Mouse (Mus musculus): ENCODE results near the gene Fkrp. TPM values are rescaled to one million over a fixed set of nuclear protein-coding genes. Genes with fewer than 3 reads are reported as not detected.

Gene Fkrp
- polyA plus RNA-seq, 1 experiment from 2014 or later: 31.1 TPM

DNA sequence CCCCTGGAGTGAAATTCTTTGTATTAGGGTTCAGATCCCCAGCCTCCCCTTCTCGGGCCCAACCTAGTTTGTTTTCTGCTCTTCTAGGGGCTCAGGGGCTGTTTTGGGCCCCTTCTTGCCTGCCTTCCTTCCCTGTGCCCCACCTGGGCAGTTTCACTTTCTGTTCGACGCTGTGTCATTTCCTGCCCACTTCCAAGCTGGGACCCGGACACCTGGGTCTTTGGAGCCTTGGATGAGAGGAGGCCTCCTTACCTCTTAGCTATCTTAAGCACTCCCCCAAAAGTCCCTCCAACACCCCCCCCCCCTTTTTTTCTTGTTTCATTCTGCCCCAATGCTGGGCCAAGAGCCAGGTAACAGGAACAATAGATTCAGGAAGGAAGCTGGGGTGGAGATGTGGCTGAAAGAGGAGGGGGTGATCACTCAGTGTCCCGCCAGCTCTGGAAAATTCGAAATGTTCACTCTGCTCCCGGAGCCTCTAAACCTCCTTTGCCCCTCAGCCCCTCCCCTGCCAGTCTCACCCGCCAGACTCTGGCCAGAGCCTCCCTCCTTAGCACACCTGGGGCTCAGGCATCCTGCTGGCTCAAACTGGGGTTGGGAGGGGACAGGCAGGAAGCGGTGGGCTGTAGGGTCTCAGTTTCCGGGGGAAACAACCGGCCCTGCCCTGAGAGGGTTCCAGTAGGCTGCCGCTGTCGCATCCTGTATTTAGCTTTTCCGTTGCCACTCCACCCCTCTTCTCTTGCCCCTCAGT, 28.7 kb upstream of the Fkrp start:
- H3K4me3 ChIP-seq (ENCODE audit: low read length): peak overlapping the region; percentile 59
- H3K9me3 ChIP-seq (ENCODE audit: control insufficient read depth, low read length): no peaks in the 10 kb centered on the region
- H3K4me1 ChIP-seq (ENCODE audit: control insufficient read depth, insufficient read depth, low read length): peaks cover 12% of the 10 kb centered on the region
- 27% methylated on average over 14 of the region's 14 CpGs for WGBS
- H3K36me3 ChIP-seq (ENCODE audit: control insufficient read depth, insufficient read depth, low read length): peaks cover 26% of the 10 kb centered on the region
- peak overlapping the region; percentile 84 for H3K4me2 ChIP-seq (replicated peaks; ENCODE audit: low read depth, low read length)
- ATAC-seq (ENCODE audit: low FRiP score, low TSS enrichment): peak; percentile 25; the same call in 1 of the 2 replicates
- peak overlapping the region; percentile 50 for H3K9ac ChIP-seq (ENCODE audit: low read depth, low read length)
- no peaks in the 10 kb centered on the region for H3K27me3 ChIP-seq (ENCODE audit: control insufficient read depth, insufficient read depth, low read length)
- peak overlapping the region; percentile 80 for H3K27ac ChIP-seq (ENCODE audit: low read depth, low read length)

GRCm38 (mm10) chr7:16844696-16845071, 28.2 kb upstream of the Fkrp start:
- Histone ChIP-seq H3K27me3 (ENCODE audit: control insufficient read depth, insufficient read depth, low read length) (no peaks in the 10 kb centered on the region), H3K4me1 (ENCODE audit: control insufficient read depth, insufficient read depth, low read length) (peaks cover 12% of the 10 kb centered on the region), H3K9ac (ENCODE audit: low read depth, low read length) (peak overlapping the region; percentile 34; the same call in 1 of the 2 replicates), H3K27ac (ENCODE audit: low read depth, low read length) (peak overlapping the region; percentile 80; the same call in 1 of the 2 replicates), H3K36me3 (ENCODE audit: control insufficient read depth, insufficient read depth, low read length) (peaks cover 26% of the 10 kb centered on the region), H3K4me2 (replicated peaks; ENCODE audit: low read depth, low read length) (peak overlapping the region; percentile 84), H3K9me3 (ENCODE audit: control insufficient read depth, low read length) (no peaks in the 10 kb centered on the region), H3K4me3 (ENCODE audit: low read length) (peak overlapping the region; percentile 59)
- no peak for ATAC-seq (ENCODE audit: low FRiP score, low TSS enrichment)
- WGBS: 40% methylated on average over 3 of the region's 3 CpGs

GRCm38 (mm10) chr7:16843441-16844171, 27.1 kb upstream of the Fkrp start:
- Histone ChIP-seq H3K4me3 (ENCODE audit: low read length) (peak overlapping the region; percentile 59), H3K36me3 (ENCODE audit: control insufficient read depth, insufficient read depth, low read length) (peaks cover 29% of the 10 kb centered on the region), H3K27ac (ENCODE audit: low read depth, low read length) (peak overlapping the region; percentile 73; the same call in 1 of the 2 replicates), H3K9me3 (ENCODE audit: control insufficient read depth, low read length) (no peaks in the 10 kb centered on the region), H3K9ac (ENCODE audit: low read depth, low read length) (peak overlapping the region; percentile 73), H3K27me3 (ENCODE audit: control insufficient read depth, insufficient read depth, low read length) (no peaks in the 10 kb centered on the region), H3K4me2 (replicated peaks; ENCODE audit: low read depth, low read length) (peak overlapping the region; percentile 84), H3K4me1 (ENCODE audit: control insufficient read depth, insufficient read depth, low read length) (peaks cover 12% of the 10 kb centered on the region)
- 1% methylated on average over 33 of the region's 33 CpGs for WGBS
- ATAC-seq (ENCODE audit: low FRiP score, low TSS enrichment): 0 out of 2 replicates have a peak, but pooled peaks have one; percentile 3

DNA sequence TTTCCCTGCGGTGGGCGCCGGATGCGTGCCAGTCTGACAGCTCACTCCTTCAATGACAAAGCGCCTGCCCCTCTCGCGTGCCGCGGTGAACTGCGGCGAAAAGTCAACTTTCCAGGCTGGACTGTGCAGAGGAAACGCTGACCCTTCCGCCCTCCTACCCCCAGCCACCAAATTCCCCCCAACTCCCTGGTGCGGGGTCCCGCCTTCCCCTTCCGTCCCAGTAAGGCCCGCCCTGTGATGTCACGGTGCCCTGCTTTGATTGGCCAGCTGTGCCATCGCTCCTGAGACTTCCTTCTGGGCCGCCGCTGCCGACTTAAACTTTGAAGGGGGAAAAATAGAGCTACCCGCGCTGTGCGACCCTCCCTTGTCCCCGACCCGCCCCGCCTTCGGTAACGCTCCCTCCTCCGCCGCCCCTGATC, 26.1 kb upstream of the Fkrp start, which contains the start of gene Prkd2:
Gene Prkd2 (plus strand): TSS at position 258 of the 419 bp plus-strand sequence.
- H3K4me1 ChIP-seq (ENCODE audit: control insufficient read depth, insufficient read depth, low read length): peaks cover 12% of the 10 kb centered on the region
- peak; percentile 89 for ATAC-seq (ENCODE audit: low FRiP score, low TSS enrichment)
- under 1% methylated on average over 32 of the region's 32 CpGs for WGBS
- H3K4me3 ChIP-seq (ENCODE audit: low read length): peak within 1 kb of the TSS; percentile 59
- H3K4me2 ChIP-seq (replicated peaks; ENCODE audit: low read depth, low read length): peak within 1 kb of the TSS; percentile 84
- peaks cover 38% of the 10 kb centered on the region for H3K36me3 ChIP-seq (ENCODE audit: control insufficient read depth, insufficient read depth, low read length)
- H3K27ac ChIP-seq (ENCODE audit: low read depth, low read length): peak within 1 kb of the TSS; percentile 73
- H3K9me3 ChIP-seq (ENCODE audit: control insufficient read depth, low read length): no peaks in the 10 kb centered on the region
- peak within 1 kb of the TSS; percentile 73 for H3K9ac ChIP-seq (ENCODE audit: low read depth, low read length)
- no peaks in the 10 kb centered on the region for H3K27me3 ChIP-seq (ENCODE audit: control insufficient read depth, insufficient read depth, low read length)

- no peaks in the 10 kb centered on the region for H3K27me3 ChIP-seq (ENCODE audit: control insufficient read depth, insufficient read depth, low read length)
- ATAC-seq (ENCODE audit: low FRiP score, low TSS enrichment): peak; percentile 4; the same call in 1 of the 2 replicates
- 41% methylated on average over 11 of the region's 11 CpGs for WGBS
- peak overlapping the region; percentile 40; the same call in 1 of the 2 replicates for H3K9ac ChIP-seq (ENCODE audit: low read depth, low read length)
- H3K4me1 ChIP-seq (ENCODE audit: control insufficient read depth, insufficient read depth, low read length): peaks cover 12% of the 10 kb centered on the region
- peak overlapping the region; percentile 59 for H3K4me3 ChIP-seq (ENCODE audit: low read length)
- no peaks in the 10 kb centered on the region for H3K9me3 ChIP-seq (ENCODE audit: control insufficient read depth, low read length)
- H3K27ac ChIP-seq (ENCODE audit: low read depth, low read length): peak overlapping the region; percentile 73; the same call in 1 of the 2 replicates
- peak overlapping the region; percentile 84 for H3K4me2 ChIP-seq (replicated peaks; ENCODE audit: low read depth, low read length)
- peaks cover 42% of the 10 kb centered on the region for H3K36me3 ChIP-seq (ENCODE audit: control insufficient read depth, insufficient read depth, low read length)
Measured at GRCm38 (mm10) chr7:16841561-16842560, 25.3 kb upstream of the Fkrp start.

GRCm38 (mm10) chr7:16841078-16841477, 24.5 kb upstream of the Fkrp start:
- 78% methylated on average over 4 of the region's 4 CpGs for WGBS
- Histone ChIP-seq H3K36me3 (ENCODE audit: control insufficient read depth, insufficient read depth, low read length) (peaks cover 43% of the 10 kb centered on the region), H3K4me3 (ENCODE audit: low read length) (no peak overlapping the region), H3K9ac (ENCODE audit: low read depth, low read length) (no peak overlapping the region), H3K4me2 (replicated peaks; ENCODE audit: low read depth, low read length) (no peak overlapping the region), H3K27ac (ENCODE audit: low read depth, low read length) (no peak overlapping the region), H3K4me1 (ENCODE audit: control insufficient read depth, insufficient read depth, low read length) (peaks cover 12% of the 10 kb centered on the region), H3K27me3 (ENCODE audit: control insufficient read depth, insufficient read depth, low read length) (no peaks in the 10 kb centered on the region), H3K9me3 (ENCODE audit: control insufficient read depth, low read length) (no peaks in the 10 kb centered on the region)
- no peak for ATAC-seq (ENCODE audit: low FRiP score, low TSS enrichment)

GRCm38 (mm10) chr7:16840109-16840491, 23.6 kb upstream of the Fkrp start:
- H3K4me1 ChIP-seq (ENCODE audit: control insufficient read depth, insufficient read depth, low read length): peaks cover 3% of the 10 kb centered on the region
- ATAC-seq (ENCODE audit: low FRiP score, low TSS enrichment): no peak
- H3K27ac ChIP-seq (ENCODE audit: low read depth, low read length): no peak overlapping the region
- H3K36me3 ChIP-seq (ENCODE audit: control insufficient read depth, insufficient read depth, low read length): peaks cover 48% of the 10 kb centered on the region
- H3K4me2 ChIP-seq (replicated peaks; ENCODE audit: low read depth, low read length): no peak overlapping the region
- H3K9me3 ChIP-seq (ENCODE audit: control insufficient read depth, low read length): no peaks in the 10 kb centered on the region
- H3K27me3 ChIP-seq (ENCODE audit: control insufficient read depth, insufficient read depth, low read length): no peaks in the 10 kb centered on the region
- no peak overlapping the region for H3K9ac ChIP-seq (ENCODE audit: low read depth, low read length)
- 86% methylated on average over 2 of the region's 2 CpGs for WGBS
- no peak overlapping the region for H3K4me3 ChIP-seq (ENCODE audit: low read length)

GRCm38 (mm10) chr7:16839427-16840108, 23.0 kb upstream of the Fkrp start:
- Histone ChIP-seq H3K4me1 (ENCODE audit: control insufficient read depth, insufficient read depth, low read length) (no peaks in the 10 kb centered on the region), H3K27ac (ENCODE audit: low read depth, low read length) (no peak overlapping the region), H3K4me2 (replicated peaks; ENCODE audit: low read depth, low read length) (no peak overlapping the region), H3K36me3 (ENCODE audit: control insufficient read depth, insufficient read depth, low read length) (peaks cover 53% of the 10 kb centered on the region), H3K27me3 (ENCODE audit: control insufficient read depth, insufficient read depth, low read length) (no peaks in the 10 kb centered on the region), H3K4me3 (ENCODE audit: low read length) (no peak overlapping the region), H3K9me3 (ENCODE audit: control insufficient read depth, low read length) (no peaks in the 10 kb centered on the region), H3K9ac (ENCODE audit: low read depth, low read length) (no peak overlapping the region)
- ATAC-seq (ENCODE audit: low FRiP score, low TSS enrichment): no peak
- 93% methylated on average over 12 of the region's 12 CpGs for WGBS
